Mouse (Mus musculus): ENCODE data around the gene Zfp729a. TPM values are rescaled to one million over a fixed set of nuclear protein-coding genes. Genes with fewer than 3 reads are reported as not detected.
A peak's percentile ranks its signal among the peaks of the same experiment; 100 is the strongest.
"Not testable (repeated sequence)": the region's sequence is repeated elsewhere in the genome, so short reads cannot be mapped to it uniquely, and the experiment has no call there.

The Zfp729a gene
- polyA plus RNA-seq (2015; fragmentation: Nextera tagmentation; extraction: Ambion mirVana), result 0.75 and 1.0 TPM in 2 replicates

DNA sequence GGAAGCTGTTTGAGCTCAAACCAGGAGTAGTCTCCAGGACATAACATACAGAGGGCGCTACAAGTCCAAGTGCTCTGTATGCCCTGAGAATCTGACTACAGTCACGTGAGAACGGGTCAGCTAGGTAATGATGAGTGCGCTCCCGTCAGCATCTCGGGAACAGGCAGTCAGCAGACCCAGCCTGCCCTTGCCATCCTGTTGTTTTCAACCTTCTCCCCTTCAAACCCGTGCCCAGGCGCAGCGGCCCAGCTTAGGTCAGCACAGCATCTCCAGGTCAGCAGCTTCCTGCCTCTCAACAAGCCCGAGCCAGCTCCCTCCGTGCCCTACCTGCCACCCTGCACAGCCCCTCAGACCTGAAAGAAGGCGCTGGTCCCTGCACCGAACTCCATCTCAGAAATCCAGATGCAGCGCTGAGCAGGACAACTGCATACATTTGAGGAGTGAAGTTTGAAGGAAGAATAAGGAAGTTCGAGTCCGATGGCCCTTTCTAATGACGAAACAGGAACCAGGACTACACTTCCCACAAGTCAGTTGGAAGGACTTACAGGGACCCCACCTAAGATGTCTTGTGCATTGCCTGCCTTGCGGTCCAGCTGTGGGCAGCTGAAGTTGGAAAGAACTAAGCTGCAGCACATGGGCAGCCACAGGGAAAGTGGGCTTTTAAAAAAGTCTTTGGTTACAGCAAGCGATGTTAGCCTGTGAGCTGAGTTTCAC lies at the start of gene Zfp729a, which contains the start of gene Gm49345:
Zfp729a (minus strand) TSS at position 498 of the 714 bp plus-strand sequence.
Gm49345 (minus strand) TSS at position 476 of the 714 bp plus-strand sequence.
- Histone ChIP-seq H3K4me1 (replicated peaks) (no peaks in the 10 kb centered on the region; the same call in 1 of the 2 replicates), H3K27ac (replicated peaks) (peak within 1 kb of the TSS; percentile 41; the same call in 1 of the 2 replicates), H3K4me2 (peak within 1 kb of the TSS; percentile 66), H3K9me3 (replicated peaks) (no peaks in the 10 kb centered on the region), H3K9ac (peak within 1 kb of the TSS; percentile 66), H3K27me3 (no peaks in the 10 kb centered on the region), H3K4me3 (replicated peaks) (peak within 1 kb of the TSS; percentile 75), H3K36me3 (replicated peaks) (no peaks in the 10 kb centered on the region)
- peak; percentile 95 for ATAC-seq (ENCODE audit: insufficient read depth)
- under 1% methylated on average over 19 of the region's 19 CpGs for WGBS (ENCODE audit: insufficient replicate concordance)

GRCm38 (mm10) chr13:67686971-67687370 lies 49.4 kb upstream of the Zfp729a start, which contains the start of gene Zfp738:
Gene Zfp738, minus strand, starts transcription at chr13:67687071.
- Histone ChIP-seq H3K4me3 (replicated peaks) (no peak within 1 kb of the TSS), H3K9ac (no peak within 1 kb of the TSS), H3K27me3 (no peaks in the 10 kb centered on the region), H3K4me1 (replicated peaks) (peaks cover 4% of the 10 kb centered on the region; the same call in 1 of the 2 replicates), H3K36me3 (replicated peaks) (no peaks in the 10 kb centered on the region), H3K4me2 (no peak within 1 kb of the TSS), H3K27ac (replicated peaks) (no peak within 1 kb of the TSS), H3K9me3 (replicated peaks) (no peaks in the 10 kb centered on the region)
- ATAC-seq (ENCODE audit: insufficient read depth), result no peak
- WGBS (ENCODE audit: insufficient replicate concordance), result 62% methylated on average over 4 of the region's 4 CpGs

GRCm38 (mm10) chr13:67683841-67684240 lies 46.2 kb upstream of the Zfp729a start:
- not testable (repeated sequence) for ATAC-seq (ENCODE audit: insufficient read depth); H3K27ac ChIP-seq (replicated peaks); H3K9ac ChIP-seq; H3K4me1 ChIP-seq (replicated peaks); H3K27me3 ChIP-seq; H3K9me3 ChIP-seq (replicated peaks); H3K36me3 ChIP-seq (replicated peaks)
- H3K4me2 ChIP-seq, result peak overlapping the region; percentile 72
- peak overlapping the region; percentile 70 for H3K4me3 ChIP-seq (replicated peaks)
- 64% methylated on average over 2 of the region's 2 CpGs for WGBS (ENCODE audit: insufficient replicate concordance)

- H3K9ac ChIP-seq, result peak overlapping the region; percentile 60
- not testable (repeated sequence) for H3K27me3 ChIP-seq; H3K4me1 ChIP-seq (replicated peaks); H3K27ac ChIP-seq (replicated peaks); H3K36me3 ChIP-seq (replicated peaks); H3K9me3 ChIP-seq (replicated peaks)
- H3K4me3 ChIP-seq (replicated peaks), result peak overlapping the region; percentile 70
- peak overlapping the region; percentile 72 for H3K4me2 ChIP-seq
- WGBS (ENCODE audit: insufficient replicate concordance), result 8% methylated on average over 16 of the region's 16 CpGs
- peak; percentile 98 for ATAC-seq (ENCODE audit: insufficient read depth)
Measured at GRCm38 (mm10) chr13:67682959-67683735, 45.6 kb upstream of the Zfp729a start.

GRCm38 (mm10) chr13:67674902-67675301 lies 37.3 kb upstream of the Zfp729a start:
- no peak overlapping the region for H3K4me2 ChIP-seq
- H3K4me1 ChIP-seq (replicated peaks), result no peaks in the 10 kb centered on the region
- no peak overlapping the region for H3K4me3 ChIP-seq (replicated peaks)
- no peaks in the 10 kb centered on the region for H3K9me3 ChIP-seq (replicated peaks)
- H3K27ac ChIP-seq (replicated peaks), result no peak overlapping the region
- ATAC-seq (ENCODE audit: insufficient read depth), result no peak
- no peaks in the 10 kb centered on the region for H3K27me3 ChIP-seq
- WGBS (ENCODE audit: insufficient replicate concordance), result 42% methylated on average over 2 of the region's 2 CpGs
- peaks cover 6% of the 10 kb centered on the region; the same call in 1 of the 2 replicates for H3K36me3 ChIP-seq (replicated peaks)
- no peak overlapping the region for H3K9ac ChIP-seq

DNA sequence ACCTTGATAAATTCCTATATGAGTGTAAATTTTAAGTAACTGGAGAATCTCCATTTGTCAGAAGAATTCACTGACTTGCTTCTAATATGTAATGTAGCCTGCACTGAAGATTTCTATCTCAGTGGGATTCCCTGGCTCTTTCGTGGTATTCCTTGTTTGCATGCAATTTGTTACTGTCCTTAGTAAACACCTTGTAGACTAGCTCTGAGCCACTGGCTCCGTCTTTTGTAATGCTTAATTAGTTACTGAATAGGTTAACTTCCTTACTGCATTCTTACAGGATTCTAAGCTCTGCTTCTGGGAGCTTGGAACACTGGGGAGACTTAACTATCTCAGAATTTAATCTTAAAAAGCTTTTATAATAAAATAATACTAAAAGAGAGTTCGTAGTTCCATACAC lies 14.9 kb upstream of the Zfp729a start:
- no peak overlapping the region for H3K9ac ChIP-seq
- H3K27me3 ChIP-seq, result no peaks in the 10 kb centered on the region
- 42% methylated on average over 3 of the region's 3 CpGs for WGBS (ENCODE audit: insufficient replicate concordance)
- no peaks in the 10 kb centered on the region for H3K4me1 ChIP-seq (replicated peaks)
- no peak overlapping the region for H3K4me2 ChIP-seq
- ATAC-seq (ENCODE audit: insufficient read depth), result no peak
- no peaks in the 10 kb centered on the region for H3K36me3 ChIP-seq (replicated peaks)
- no peak overlapping the region for H3K27ac ChIP-seq (replicated peaks)
- H3K9me3 ChIP-seq (replicated peaks), result no peaks in the 10 kb centered on the region
- no peak overlapping the region for H3K4me3 ChIP-seq (replicated peaks)

GRCm38 (mm10) chr13:67610108-67610507 lies 27.5 kb downstream of the Zfp729a start:
- H3K4me1 ChIP-seq (replicated peaks), result peaks cover 7% of the 10 kb centered on the region
- no peak for ATAC-seq (ENCODE audit: insufficient read depth)
- 0 out of 2 replicates have a peak, but pooled peaks cover 3% of the 10 kb centered on the region for H3K9me3 ChIP-seq (replicated peaks)
- no peaks in the 10 kb centered on the region for H3K27me3 ChIP-seq
- peak overlapping the region; percentile 71; the same call in 1 of the 2 replicates for H3K4me2 ChIP-seq
- WGBS (ENCODE audit: insufficient replicate concordance), result 72% methylated on average over 4 of the region's 4 CpGs
- no peak overlapping the region; the same call in 1 of the 2 replicates for H3K4me3 ChIP-seq (replicated peaks)
- no peaks in the 10 kb centered on the region for H3K36me3 ChIP-seq (replicated peaks)
- H3K27ac ChIP-seq (replicated peaks), result no peak overlapping the region
- no peak overlapping the region for H3K9ac ChIP-seq

DNA sequence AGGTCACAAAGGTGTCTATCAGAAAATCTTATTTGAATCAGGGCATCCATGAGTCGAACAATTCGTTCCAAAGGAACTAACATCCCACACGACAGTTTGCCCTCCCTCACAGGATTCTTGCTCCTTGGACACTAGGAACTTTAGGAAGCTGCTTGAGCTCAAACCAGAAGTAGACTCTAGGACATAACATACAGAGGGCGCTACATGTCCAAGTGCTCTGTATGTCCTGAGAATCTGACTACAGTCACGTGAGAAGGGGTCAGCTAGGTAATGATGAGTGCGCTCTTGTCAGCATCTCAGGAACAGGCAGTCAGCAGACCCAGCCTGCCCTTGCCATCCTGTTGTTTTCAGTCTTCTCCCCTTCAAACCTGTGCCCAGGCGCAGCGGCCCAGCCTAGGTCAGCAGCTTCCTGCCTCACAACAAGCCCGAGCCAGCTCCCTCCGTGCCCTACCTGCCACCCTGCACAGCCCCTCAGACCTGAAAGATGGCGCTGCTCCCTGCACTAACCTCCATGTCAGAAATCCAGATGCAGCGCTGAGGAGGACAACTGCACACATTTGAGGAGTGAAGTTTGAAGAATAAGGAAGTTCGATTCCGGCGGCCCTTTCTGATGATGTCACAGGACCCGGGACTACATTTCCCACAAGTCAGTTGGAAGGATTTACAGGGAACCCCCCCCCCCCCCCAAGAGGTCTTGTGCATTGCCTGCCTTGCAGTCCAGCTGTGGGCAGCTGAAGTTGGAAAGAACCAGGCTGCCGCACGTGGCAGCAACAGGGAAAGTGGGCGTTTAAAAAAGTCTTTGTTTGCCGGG lies 28.3 kb downstream of the Zfp729a start, which contains the start of gene Zfp729b:
Zfp729b (minus strand) TSS at position 642 of the 811 bp plus-strand sequence.
- H3K4me1 ChIP-seq (replicated peaks), result peaks cover 7% of the 10 kb centered on the region
- 0 out of 2 replicates have a peak, but pooled peaks cover 3% of the 10 kb centered on the region for H3K9me3 ChIP-seq (replicated peaks)
- no peaks in the 10 kb centered on the region for H3K36me3 ChIP-seq (replicated peaks)
- peak within 1 kb of the TSS; percentile 65 for H3K9ac ChIP-seq
- WGBS (ENCODE audit: insufficient replicate concordance), result under 1% methylated on average over 20 of the region's 20 CpGs
- H3K27me3 ChIP-seq, result no peaks in the 10 kb centered on the region
- H3K4me2 ChIP-seq, result peak within 1 kb of the TSS; percentile 71
- H3K27ac ChIP-seq (replicated peaks), result peak within 1 kb of the TSS; percentile 61; the same call in 1 of the 2 replicates
- peak; percentile 87 for ATAC-seq (ENCODE audit: insufficient read depth)
- peak within 1 kb of the TSS; percentile 76 for H3K4me3 ChIP-seq (replicated peaks)

DNA sequence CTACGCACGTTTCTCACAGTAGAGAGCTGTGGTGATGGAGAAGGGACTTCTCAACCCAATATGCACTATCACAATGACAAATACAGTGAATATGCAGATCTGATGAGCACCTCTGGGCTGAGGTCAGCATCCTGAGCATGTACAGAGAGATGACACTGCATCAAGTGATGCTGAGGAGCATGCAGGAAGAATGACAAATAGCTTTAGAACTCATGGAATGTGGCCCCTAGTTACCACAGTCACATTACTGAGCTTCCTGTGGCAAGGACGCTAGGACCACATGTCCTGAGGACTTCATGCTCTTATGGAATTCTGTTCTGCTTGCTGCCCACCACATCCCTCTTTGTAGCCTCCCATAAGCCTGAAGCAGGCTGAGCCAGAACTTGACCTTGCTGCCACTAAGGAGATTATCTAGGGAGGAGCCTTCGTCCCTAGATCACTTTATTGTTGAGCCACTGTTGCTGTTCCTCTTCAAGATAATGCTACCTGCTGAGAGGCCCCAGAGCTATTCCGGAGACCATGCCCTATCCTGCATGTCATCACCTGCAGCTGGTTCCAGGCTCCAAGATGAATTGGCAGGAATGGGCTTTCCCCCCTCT lies 64.9 kb downstream of the Zfp729a start:
- WGBS (ENCODE audit: insufficient replicate concordance), result 62% methylated on average over 5 of the region's 5 CpGs
- Histone ChIP-seq H3K9ac (no peak overlapping the region), H3K4me3 (replicated peaks) (no peak overlapping the region), H3K27me3 (no peaks in the 10 kb centered on the region), H3K4me1 (replicated peaks) (no peaks in the 10 kb centered on the region), H3K27ac (replicated peaks) (no peak overlapping the region), H3K4me2 (no peak overlapping the region), H3K9me3 (replicated peaks) (no peaks in the 10 kb centered on the region), H3K36me3 (replicated peaks) (no peaks in the 10 kb centered on the region)
- ATAC-seq (ENCODE audit: insufficient read depth), result no peak

Measured in liver, embryonic 15.5 days (tissue).